Mouse (Mus musculus) embryonic facial prominence, embryonic 10.5 days (tissue): ENCODE measurements at regions not wholly inside any gene's neighbourhood (a gene's known extent, or its start where the extent isn't known, plus 50 kb on each side); places are given as distances from the start of the nearest gene placed in this dataset.

ENCODE experiments used
- DNase-seq: peaks from one replicate; pipeline ENCODE4 v3.0.0-alpha.2; 2017; ENCODE audit warnings: low spot score
- H3K27ac ChIP-seq: fragments of 300-500 bp; sonication (generic); replicated peaks from 2 replicates; pipeline ENCODE4 v1.5.1; 2016; ENCODE audit warnings: mild to moderate bottlenecking
- H3K27me3 ChIP-seq: fragments of 300-500 bp; sonication (generic); replicated peaks from 2 replicates; pipeline ENCODE4 v1.6.1; 2016; ENCODE audit warnings: low read depth, mild to moderate bottlenecking; ENCODE audit not compliant: poor library complexity, severe bottlenecking
- H3K36me3 ChIP-seq: fragments of 300-500 bp; sonication (generic); replicated peaks from 2 replicates; pipeline ENCODE4 v1.6.1; 2016; ENCODE audit warnings: mild to moderate bottlenecking, moderate library complexity
- H3K4me1 ChIP-seq: fragments of 300-500 bp; sonication (generic); 2 replicates; pipeline ENCODE4 v1.6.1; 2016
- H3K4me3 ChIP-seq: fragments of 300-500 bp; sonication (generic); 2 replicates; pipeline ENCODE4 v1.5.1; 2016; ENCODE audit warnings: mild to moderate bottlenecking, moderate library complexity
- H3K9me3 ChIP-seq: fragments of 300-500 bp; sonication (generic); 2 replicates; pipeline ENCODE4 v1.6.1; 2016; ENCODE audit warnings: mild to moderate bottlenecking
- WGBS: fragments of 180-500 bp; shearing (Covaris S2); methylation state at CpG from one replicate; pipeline ENCODE4 v1.1.7; 2016; 5-methylcytosine and 5-hydroxymethylcytosine counted together

DNA sequence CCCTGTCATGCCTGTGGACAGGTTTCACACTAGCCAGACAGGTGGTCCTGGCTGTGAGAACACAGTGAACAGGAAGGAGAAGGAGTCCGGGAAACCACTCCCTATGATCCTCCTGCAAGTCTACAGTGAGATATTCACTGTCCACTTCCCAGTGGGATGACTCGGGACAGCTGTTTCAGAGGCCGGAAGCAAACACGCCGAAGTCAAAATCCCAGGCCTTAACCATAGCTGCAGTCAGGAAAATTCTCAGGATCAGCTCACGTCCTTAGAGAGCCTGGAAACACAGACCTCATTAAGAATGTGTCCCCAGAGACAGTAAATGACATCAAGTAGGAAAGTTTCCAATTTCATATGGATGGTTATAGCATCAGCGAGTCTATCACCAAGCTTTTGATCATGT, 96.2 kb upstream of the Gas1 start:
- 84% methylated on average over 7 of the region's 7 CpGs for WGBS
- no peak overlapping the region for H3K4me3 ChIP-seq
- H3K36me3 ChIP-seq, result no peaks in the 10 kb centered on the region
- peaks cover 12% of the 10 kb centered on the region; the same call in 1 of the 2 replicates for H3K9me3 ChIP-seq
- no peaks in the 10 kb centered on the region for H3K27me3 ChIP-seq
- peaks cover 5% of the 10 kb centered on the region; the same call in 1 of the 2 replicates for H3K4me1 ChIP-seq
- DNase-seq, result no peak
- no peak overlapping the region for H3K27ac ChIP-seq

GRCm38 (mm10) chr13:60282543-60283251, 105.5 kb upstream of the Gas1 start:
- DNase-seq, result no peak
- WGBS, result 68% methylated on average over 7 of the region's 7 CpGs
- no peak overlapping the region for H3K27ac ChIP-seq

GRCm38 (mm10) chr13:60286525-60287224, 109.5 kb upstream of the Gas1 start:
- Histone ChIP-seq H3K27me3 (no peaks in the 10 kb centered on the region), H3K27ac (no peak overlapping the region), H3K36me3 (no peaks in the 10 kb centered on the region), H3K9me3 (no peaks in the 10 kb centered on the region), H3K4me1 (peaks cover 6% of the 10 kb centered on the region; the same call in 1 of the 2 replicates), H3K4me3 (no peak overlapping the region)
- 83% methylated on average over 11 of the region's 11 CpGs for WGBS
- DNase-seq, result no peak

More at GRCm38 (mm10) chr13:60282543-60283251, 105.5 kb upstream of the Gas1 start:
- Histone ChIP-seq H3K27me3 (no peaks in the 10 kb centered on the region), H3K4me3 (no peak overlapping the region), H3K36me3 (no peaks in the 10 kb centered on the region), H3K4me1 (peaks cover 6% of the 10 kb centered on the region; the same call in 1 of the 2 replicates), H3K9me3 (no peaks in the 10 kb centered on the region)

DNA sequence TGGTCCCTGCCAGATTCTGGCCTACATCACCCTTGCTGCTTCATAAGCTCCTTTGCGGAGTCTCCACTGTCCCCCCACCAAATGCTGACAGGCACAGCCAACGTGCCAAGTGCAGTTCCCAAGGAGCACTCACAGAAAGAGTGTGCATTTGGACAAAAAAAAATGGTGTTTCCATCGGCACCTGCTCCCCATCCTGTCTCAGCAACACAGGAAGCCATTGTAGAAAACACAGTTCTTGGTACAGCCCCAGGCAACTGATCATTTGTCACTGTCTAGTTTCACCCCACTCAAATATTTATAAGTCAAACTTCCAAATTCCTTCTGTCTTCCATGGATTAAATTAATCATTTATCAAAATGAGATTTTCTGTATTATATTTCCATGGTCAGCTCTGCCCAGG, 112.5 kb upstream of the Gas1 start:
- no peak overlapping the region for H3K4me3 ChIP-seq
- no peaks in the 10 kb centered on the region for H3K4me1 ChIP-seq
- WGBS, result 76% methylated on average over 3 of the region's 3 CpGs
- no peaks in the 10 kb centered on the region for H3K36me3 ChIP-seq
- no peaks in the 10 kb centered on the region for H3K9me3 ChIP-seq
- H3K27ac ChIP-seq, result no peak overlapping the region
- no peak for DNase-seq
- peaks cover 5% of the 10 kb centered on the region for H3K27me3 ChIP-seq

GRCm38 (mm10) chr13:60290820-60291219, 113.7 kb upstream of the Gas1 start:
- no peak overlapping the region for H3K4me3 ChIP-seq
- H3K27me3 ChIP-seq, result peaks cover 5% of the 10 kb centered on the region
- H3K36me3 ChIP-seq, result no peaks in the 10 kb centered on the region
- H3K9me3 ChIP-seq, result no peaks in the 10 kb centered on the region
- no peak for DNase-seq
- H3K4me1 ChIP-seq, result peaks cover 5% of the 10 kb centered on the region
- 88% methylated on average over 4 of the region's 4 CpGs for WGBS
- no peak overlapping the region for H3K27ac ChIP-seq

- H3K27ac ChIP-seq, result no peak overlapping the region
- H3K9me3 ChIP-seq, result no peaks in the 10 kb centered on the region
- 94% methylated on average over 3 of the region's 3 CpGs for WGBS
- peaks cover 5% of the 10 kb centered on the region for H3K27me3 ChIP-seq
- H3K36me3 ChIP-seq, result no peaks in the 10 kb centered on the region
- H3K4me3 ChIP-seq, result no peak overlapping the region
- H3K4me1 ChIP-seq, result peaks cover 11% of the 10 kb centered on the region
- no peak for DNase-seq
Observed at GRCm38 (mm10) chr13:60291344-60291743, 114.2 kb upstream of the Gas1 start.

DNA sequence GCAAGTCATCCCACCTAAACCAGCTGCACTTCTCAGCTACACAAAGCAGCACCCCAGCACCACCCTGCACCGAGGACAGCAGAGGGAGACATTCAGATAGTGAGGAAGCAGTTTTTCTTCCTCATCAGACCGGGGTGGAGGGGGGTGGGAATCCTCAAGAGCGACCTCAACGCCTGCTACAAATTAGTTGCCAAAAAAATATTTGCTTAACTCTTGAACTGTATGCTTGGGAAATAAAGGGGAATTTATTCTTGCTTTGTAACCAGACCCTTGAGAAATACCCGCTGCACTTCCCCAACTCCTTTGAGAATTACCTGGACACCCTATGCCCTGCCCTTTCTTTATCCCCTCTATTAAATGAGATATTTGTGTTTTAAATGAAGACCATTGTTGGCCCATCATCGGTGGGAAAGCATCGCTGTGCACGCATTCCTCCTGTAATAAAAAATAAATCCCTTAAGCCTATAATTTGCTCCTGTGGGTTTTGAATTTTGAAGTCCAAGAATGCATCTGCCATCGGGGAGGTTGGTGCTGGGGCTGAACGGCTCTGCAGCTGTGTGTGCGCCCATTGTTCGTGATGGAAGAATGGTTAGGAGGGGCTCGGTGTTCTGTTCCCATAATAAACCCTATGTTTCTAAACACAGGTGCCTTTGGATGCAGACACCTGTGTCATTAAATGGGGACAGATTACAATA, 119.2 kb upstream of the Gas1 start:
- no peaks in the 10 kb centered on the region for H3K36me3 ChIP-seq
- DNase-seq, result peak; percentile 49
- WGBS, result 46% methylated on average over 13 of the region's 13 CpGs
- peaks cover 13% of the 10 kb centered on the region for H3K27me3 ChIP-seq
- H3K4me3 ChIP-seq, result no peak overlapping the region
- H3K27ac ChIP-seq, result peak overlapping the region; percentile 30; the same call in 1 of the 2 replicates
- no peaks in the 10 kb centered on the region for H3K9me3 ChIP-seq
- peaks cover 26% of the 10 kb centered on the region for H3K4me1 ChIP-seq

- H3K27ac ChIP-seq, result no peak overlapping the region
Observed at GRCm38 (mm10) chr13:60296896-60297275, 119.7 kb upstream of the Gas1 start.

GRCm38 (mm10) chr13:60298575-60298974, 121.4 kb upstream of the Gas1 start:
- no peak for DNase-seq
- Histone ChIP-seq H3K4me1 (peaks cover 26% of the 10 kb centered on the region), H3K27ac (peak overlapping the region; percentile 15), H3K4me3 (no peak overlapping the region), H3K27me3 (peaks cover 13% of the 10 kb centered on the region), H3K36me3 (no peaks in the 10 kb centered on the region), H3K9me3 (no peaks in the 10 kb centered on the region)
- WGBS, result 72% methylated on average over 2 of the region's 2 CpGs

More at GRCm38 (mm10) chr13:60296896-60297275, 119.7 kb upstream of the Gas1 start:
- H3K9me3 ChIP-seq, result no peaks in the 10 kb centered on the region
- DNase-seq, result no peak
- H3K36me3 ChIP-seq, result no peaks in the 10 kb centered on the region
- no peak overlapping the region for H3K4me3 ChIP-seq
- H3K27me3 ChIP-seq, result peaks cover 13% of the 10 kb centered on the region
- peaks cover 26% of the 10 kb centered on the region for H3K4me1 ChIP-seq
- WGBS, result 86% methylated on average over 6 of the region's 6 CpGs

DNA sequence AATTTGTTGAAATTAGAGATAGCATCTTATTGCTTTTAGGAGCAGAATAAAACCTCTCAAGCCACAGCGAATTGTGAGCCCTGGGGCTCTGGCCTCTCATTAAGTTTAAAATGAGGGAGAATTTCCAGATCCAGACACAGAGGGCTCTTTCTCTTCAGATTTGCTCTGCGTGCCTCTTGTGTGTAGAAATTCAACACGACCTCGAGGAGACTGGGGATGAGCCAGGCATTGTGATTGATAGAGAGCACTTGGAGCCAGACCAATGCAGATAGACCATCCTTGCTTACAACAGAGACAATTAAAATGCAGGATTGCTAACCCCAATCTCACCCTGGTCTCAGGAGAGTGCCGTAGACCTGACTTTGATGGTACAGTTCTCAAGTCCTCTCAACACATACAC, 121.9 kb upstream of the Gas1 start:
- H3K9me3 ChIP-seq, result no peaks in the 10 kb centered on the region
- H3K4me3 ChIP-seq, result no peak overlapping the region
- no peaks in the 10 kb centered on the region for H3K36me3 ChIP-seq
- peaks cover 11% of the 10 kb centered on the region for H3K27me3 ChIP-seq
- peaks cover 26% of the 10 kb centered on the region for H3K4me1 ChIP-seq
- 0 out of 2 replicates have a peak overlapping the region, but pooled peaks have one; percentile 14 for H3K27ac ChIP-seq
- DNase-seq, result no peak
- 49% methylated on average over 5 of the region's 5 CpGs for WGBS

DNA sequence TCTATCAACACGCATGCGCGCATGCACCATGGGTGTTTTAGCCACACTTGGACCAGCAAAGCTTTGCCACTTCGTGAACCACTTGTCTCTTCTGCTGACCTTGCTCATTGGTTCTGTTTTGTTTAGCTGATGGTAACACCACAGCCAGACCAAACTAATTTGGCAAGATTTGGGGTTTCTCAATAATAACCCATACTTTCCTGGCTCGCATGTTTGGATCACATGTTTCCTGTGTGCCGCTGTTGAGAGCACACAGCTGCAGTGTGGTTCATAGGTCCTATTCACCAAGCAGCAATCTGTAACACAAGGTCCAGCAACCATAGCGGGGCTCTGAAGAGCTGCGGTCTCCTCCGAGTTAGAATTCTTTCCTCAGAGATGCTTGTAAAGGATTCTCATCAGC, 126.4 kb upstream of the Gas1 start:
- DNase-seq, result no peak
- H3K4me1 ChIP-seq, result peaks cover 17% of the 10 kb centered on the region
- H3K36me3 ChIP-seq, result no peaks in the 10 kb centered on the region
- 92% methylated on average over 9 of the region's 9 CpGs for WGBS
- H3K27me3 ChIP-seq, result no peaks in the 10 kb centered on the region
- H3K27ac ChIP-seq, result no peak overlapping the region
- no peaks in the 10 kb centered on the region for H3K9me3 ChIP-seq
- no peak overlapping the region for H3K4me3 ChIP-seq

GRCm38 (mm10) chr13:60305028-60305810, 128.1 kb upstream of the Gas1 start:
- 80% methylated on average over 1 of the region's 1 CpGs for WGBS
- peaks cover 15% of the 10 kb centered on the region for H3K4me1 ChIP-seq
- no peak overlapping the region for H3K27ac ChIP-seq
- H3K9me3 ChIP-seq, result no peaks in the 10 kb centered on the region
- H3K36me3 ChIP-seq, result no peaks in the 10 kb centered on the region
- no peak for DNase-seq
- no peak overlapping the region for H3K4me3 ChIP-seq
- no peaks in the 10 kb centered on the region for H3K27me3 ChIP-seq
